Mouse (Mus musculus) B cell, adult 62 days (primary cell): ENCODE data around the gene Mettl22. TPM values are rescaled to one million over a fixed set of nuclear protein-coding genes. Genes with fewer than 3 reads are reported as not detected.

ENCODE experiments used
- total RNA-seq: library from RNA; stranded (reverse); gene quantifications from 4 replicates; pipeline ENCODE4 v1.2.4, GENCODE M21; 2023

Gene Mettl22
- 18.7 to 23.7 TPM (median 21.8 TPM) in 4 replicates for total RNA-seq

GRCm38 (mm10) chr16:8470603-8471481 is at the start of gene Mettl22:
TSS of gene Mettl22 (plus strand) at chr16:8470788.

GRCm38 (mm10) chr16:8424971-8425330 is 45.6 kb upstream of the Mettl22 start, which contains the start of gene Tmem114:
TSS of gene Tmem114 (minus strand) at chr16:8425136.

GRCm38 (mm10) chr16:8513236-8513906 is 42.8 kb downstream of the Mettl22 start, which contains the start of gene Abat:
TSS of gene Abat (plus strand) at chr16:8513429.

Other genes starting within 250 kb of the Mettl22 start
- not detected in 4 replicates for gene Tmem114, start 45.7 kb upstream of the Mettl22 start, total RNA-seq
- gene Abat, start 42.6 kb downstream of the Mettl22 start, total RNA-seq: not detected in 4 replicates
- gene Pmm2, start 166.9 kb downstream of the Mettl22 start, total RNA-seq: 74.3 to 90.7 TPM (median 81.2 TPM) in 4 replicates
- 8.8 to 11.2 TPM (median 10.1 TPM) in 4 replicates for gene Tmem186, start 166.9 kb downstream of the Mettl22 start, total RNA-seq
- gene Carhsp1, start 201.4 kb downstream of the Mettl22 start, total RNA-seq: 17.1 to 20.8 TPM (median 18.8 TPM) in 4 replicates
- not detected in 4 replicates for gene Gm5767, start 210.0 kb downstream of the Mettl22 start, total RNA-seq